Mouse (Mus musculus) T-helper 17 cell (primary cell): ENCODE measurements around the gene Enox2.
"Not testable (repeated sequence)": the region's sequence is repeated elsewhere in the genome, so short reads cannot be mapped to it uniquely, and the experiment has no call there.

Experiments used
- in situ Hi-C, 2 experiments: fragments of 300-600 bp; cut with MboI, MseI; formaldehyde crosslinking; loops; 1 replicate in 1 of 2; 2 replicates in 1 of 2; pipeline ENCODE4 v1.15.1; 2025; ENCODE audit warnings: high pct_unique_total_duplicates in 2 of 2

Enox2 gene

DNA sequence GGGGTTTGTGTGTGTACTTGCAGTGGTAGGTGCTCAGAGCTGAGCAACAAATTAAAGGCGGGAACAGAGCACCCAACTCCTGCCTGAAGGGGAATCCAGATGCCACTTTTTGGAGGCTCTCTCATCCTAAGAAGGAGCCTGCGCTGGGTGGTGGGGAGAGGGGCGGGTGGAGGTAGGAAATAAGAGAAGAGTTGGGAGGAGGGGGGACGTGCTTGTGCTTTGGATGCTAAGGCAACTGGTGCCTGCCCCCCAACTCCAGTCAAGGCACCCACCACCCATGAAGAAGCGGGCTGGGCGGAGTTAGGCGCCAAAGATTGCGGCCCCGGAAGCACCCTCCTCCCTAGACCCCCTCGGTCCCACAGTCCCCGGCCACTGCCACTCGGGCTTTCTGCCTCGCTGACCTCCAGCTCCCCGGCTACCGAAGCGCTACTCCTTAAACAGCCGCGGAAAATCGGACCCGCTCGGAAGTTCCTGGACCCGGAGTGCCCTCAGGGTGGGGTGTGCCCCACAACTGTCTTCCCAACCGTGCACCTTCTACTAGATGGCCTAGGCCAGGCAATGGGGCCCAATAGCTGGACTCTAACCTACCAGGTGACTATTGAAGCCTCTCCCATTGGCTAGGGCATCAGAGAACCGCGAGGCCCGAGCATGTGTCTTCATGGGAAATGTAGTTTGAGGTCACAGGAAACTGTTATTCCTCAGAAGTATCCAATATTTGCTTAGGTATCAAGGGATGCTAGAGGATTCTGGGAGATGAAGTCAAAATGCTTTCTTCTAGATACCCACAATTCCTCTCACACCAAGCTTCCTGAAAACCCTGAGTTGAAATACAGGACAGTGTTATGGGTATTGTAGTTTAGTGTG lies at the start of gene Enox2:
Enox2 (minus strand) TSS at position 560 of the 864 bp plus-strand sequence.
- in situ Hi-C loops: loop anchor here in 1 of 2 experiments (10.0 kb wide), 1 partner anchor 673 kb away; no protein-coding TSS in a partner anchor

DNA sequence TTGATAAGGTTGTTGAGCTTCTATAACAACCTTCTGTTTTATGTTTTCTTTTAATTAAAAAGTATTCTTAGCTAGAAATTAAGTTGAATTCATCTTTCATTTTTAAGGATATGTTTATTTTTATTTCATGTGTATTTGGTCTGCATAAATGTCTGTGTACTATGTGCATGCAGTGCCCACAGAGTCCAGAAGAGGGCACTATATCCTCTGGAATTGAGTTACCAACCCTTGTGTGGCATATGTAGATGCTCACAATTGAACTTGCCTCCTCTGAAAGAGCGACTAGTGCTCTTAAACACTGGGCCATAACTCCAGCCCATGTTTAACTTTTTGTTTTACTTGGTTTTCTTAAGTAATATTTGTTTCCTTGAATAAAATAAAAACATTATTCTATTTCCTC lies 21.4 kb upstream of the Enox2 start:
- in situ Hi-C loops: loop anchor here (10.0 to 25.0 kb wide), 3 partner anchors 405 to 622 kb away; partner anchors contain the start of gene Rbmx2 (in 2 of the 2)

DNA sequence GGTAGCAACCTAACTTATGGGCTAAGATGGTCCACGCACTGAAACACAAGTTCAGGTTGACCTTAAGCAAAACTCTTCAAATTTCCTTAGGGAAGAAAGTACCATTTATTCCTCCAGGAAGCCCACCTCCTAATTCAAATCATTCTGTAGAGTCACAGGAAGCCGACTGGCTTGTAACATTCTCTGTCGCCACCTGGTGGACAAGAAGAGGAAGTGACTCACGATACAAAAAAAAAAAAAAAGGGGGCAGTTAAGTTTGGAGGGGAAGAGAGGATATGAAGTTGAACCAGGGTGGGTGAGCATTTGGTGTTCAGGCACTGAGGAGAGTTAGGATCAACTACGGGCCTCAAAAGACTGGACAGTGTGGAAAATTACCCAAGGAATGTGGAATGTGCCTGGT lies 18.6 kb upstream of the Enox2 start:
- in situ Hi-C loops: loop anchor here (10.0 to 25.0 kb wide), 3 partner anchors 402 to 619 kb away; partner anchors contain the start of gene Rbmx2 (in 2 of the 2)

DNA sequence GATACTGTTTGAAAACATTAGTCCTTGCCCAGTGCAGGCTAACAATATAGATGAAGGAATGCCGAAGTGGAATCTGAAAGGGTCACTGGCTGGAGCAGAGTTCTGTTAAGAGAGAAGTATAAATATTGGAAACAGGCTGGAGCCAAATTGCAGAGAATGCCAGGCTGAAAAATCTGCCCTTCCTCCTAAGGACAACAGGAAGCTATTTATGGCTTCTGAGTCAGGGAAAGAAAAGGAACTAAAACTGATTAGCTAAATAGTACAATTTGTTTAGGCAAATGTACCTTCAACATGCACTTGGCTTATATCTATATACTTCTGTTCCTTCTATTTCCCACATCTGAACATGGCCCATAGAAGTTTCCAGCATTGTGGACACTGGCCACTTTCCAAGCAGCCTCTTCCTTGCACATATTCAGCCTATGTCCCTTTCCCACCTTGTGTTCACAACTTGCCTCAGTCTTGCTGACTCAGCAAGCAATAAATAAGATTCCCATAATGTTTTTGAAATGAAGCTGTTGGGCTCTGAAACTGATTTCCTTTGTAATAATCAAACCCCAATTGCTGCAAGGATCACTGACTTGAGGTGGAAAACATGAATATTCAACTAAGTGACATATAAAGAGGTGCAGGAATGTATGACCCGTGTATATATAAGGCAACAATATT lies 8.0 kb downstream of the Enox2 start:
- in situ Hi-C loops: loop anchor here in 1 of 2 experiments (10.0 kb wide), 1 partner anchor 665 kb away; no protein-coding TSS in a partner anchor

DNA sequence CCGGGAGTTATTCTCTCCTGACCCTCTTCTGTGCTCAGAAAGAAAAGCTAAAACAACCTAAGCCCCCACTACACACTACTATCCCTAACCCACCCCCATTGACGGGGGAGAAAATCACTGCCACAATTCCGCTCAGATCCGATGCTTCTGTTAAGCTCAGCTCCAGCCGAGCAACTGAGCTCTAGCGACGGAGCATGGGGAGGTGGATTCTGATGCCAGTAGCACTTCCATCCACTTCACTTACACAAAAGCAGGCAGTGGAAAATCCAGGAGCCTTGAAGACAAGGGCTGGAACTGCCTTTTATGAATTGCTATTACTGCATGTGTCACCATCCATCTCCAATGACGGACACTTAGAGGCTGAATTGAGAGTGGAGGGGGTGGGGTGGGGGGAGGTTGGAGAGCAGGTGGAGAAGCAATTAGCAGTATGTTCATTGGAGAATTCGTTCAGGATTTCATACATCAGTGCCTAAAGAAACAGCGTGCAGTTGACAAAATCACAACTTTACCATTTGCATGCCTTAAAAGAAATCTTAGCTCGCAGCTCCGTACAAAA lies 14.5 kb downstream of the Enox2 start:
- in situ Hi-C loops: no loop called here

DNA sequence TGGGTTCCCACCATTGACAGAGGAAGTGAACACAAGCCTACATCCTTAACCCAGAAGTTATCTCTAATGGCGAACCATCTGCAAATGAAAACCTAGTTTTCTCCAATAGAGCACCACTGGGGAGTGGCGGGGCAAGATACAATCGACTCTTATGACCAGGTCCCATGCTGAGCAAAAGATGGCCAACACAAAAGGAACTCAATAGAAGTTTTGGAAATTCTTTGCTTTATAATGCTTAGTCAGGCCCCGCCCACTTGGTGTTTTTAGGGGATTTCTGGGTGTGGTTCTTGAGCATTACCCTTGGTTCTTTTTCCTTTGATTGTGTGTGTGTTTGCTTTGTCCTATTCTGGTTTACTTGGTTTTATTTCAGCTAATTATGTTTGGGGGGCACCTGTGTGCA lies 37.2 kb downstream of the Enox2 start:
- in situ Hi-C loops: no loop called here

DNA sequence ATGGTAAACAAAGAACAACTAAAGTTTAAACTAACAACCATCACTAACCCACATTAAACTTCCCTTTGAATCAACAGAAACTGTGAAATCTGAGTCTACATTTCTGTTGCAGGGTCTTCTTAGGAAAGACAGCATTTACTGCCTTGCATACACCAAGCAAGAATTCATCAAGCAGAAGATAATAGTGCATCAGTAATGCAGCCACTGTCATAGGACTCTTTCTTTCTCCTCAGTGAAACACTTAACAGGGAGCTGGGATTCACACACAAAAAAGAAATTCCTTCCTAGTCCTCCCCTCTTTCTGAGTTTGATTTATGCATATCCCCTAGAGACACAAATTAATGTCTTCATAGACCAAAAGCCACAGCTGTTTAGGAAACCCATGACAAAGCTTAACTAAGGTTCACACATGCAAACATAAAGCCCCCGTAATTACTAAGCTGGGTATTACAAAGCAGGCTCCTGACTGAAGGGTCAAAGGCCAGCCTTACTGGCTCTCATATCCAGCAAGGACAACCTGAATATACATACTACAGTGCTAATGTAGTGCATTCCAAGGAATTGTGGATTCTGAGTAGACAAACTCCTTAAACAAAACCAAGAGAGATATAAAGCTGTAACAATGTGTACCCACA lies 62.1 kb downstream of the Enox2 start:
- in situ Hi-C loops: no loop called here

DNA sequence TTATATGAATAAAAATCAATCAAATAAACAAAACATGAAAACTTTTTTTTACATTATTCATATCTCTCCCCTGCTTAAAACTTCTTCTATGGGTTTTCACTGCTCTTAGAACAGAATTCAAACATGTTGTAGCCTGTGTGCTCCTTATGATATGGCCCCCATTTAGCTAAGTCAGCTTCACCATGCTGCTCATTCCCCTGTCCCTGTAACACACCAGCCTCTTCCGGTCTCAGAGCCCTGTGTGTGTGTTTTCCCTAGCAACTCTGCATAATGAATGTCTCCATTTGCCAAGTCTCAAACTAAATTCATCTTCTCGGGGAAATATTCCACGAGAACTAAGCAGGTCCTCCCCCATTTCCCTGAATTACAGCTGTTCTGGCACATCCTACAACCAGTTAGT lies 71.6 kb downstream of the Enox2 start:
- in situ Hi-C loops: no loop called here

DNA sequence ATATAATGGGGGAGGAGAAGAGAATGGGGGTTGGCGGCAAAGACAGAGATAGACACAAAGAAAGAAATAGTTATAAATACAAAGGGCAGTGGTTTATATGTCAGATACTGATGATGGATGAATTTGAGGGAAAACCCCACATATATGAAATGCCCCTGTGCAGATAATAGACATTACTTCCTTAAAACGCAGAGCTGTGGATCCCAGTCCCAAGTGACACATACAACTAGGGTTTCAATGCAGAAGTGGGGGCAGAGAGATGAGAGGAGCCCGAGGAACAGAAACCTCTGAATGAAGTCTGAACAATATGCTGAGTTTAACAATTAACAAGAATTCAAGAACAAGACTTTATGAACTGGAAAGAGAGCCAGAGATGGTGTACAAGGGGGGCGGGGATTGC lies 91.7 kb downstream of the Enox2 start:
- in situ Hi-C loops: no loop called here

DNA sequence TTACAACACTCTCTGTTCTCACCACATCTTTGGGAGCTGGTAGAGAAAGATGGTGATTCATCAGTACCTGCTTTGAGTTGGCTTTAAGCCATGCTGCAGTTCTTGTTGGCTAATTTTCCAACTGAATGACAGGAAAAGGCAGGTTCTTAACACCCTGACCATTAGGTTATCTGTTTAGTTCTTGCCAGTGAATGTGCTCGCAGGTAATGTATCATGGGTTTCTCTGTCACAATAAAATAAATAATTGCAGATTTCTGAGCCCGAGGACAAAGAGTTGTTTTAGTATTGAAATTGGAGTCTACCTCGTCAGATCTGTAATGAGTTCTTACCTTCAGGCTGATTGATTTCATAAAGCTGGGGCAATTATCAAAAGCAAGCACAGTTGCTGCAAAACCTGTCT lies 106.9 kb downstream of the Enox2 start:
- in situ Hi-C loops: no loop called here

DNA sequence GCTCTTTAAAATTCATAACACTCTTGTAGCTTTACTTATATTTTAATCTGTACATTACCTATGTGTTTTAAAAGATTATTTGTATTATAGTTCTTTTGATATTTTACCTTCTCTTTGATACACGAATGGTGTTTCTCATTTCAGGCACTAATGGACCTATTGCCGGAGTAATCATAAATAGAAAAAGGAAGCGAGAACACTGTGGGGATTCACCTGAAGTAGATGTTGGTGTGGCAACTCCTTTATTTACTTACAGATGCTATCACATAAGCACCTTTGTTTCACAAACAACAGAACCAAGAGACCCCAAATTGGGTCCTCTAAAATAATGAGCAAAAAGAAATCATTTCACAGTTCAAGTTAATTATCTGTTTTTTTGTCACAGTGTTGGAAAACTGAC lies 109.4 kb downstream of the Enox2 start:
- in situ Hi-C loops: no loop called here

DNA sequence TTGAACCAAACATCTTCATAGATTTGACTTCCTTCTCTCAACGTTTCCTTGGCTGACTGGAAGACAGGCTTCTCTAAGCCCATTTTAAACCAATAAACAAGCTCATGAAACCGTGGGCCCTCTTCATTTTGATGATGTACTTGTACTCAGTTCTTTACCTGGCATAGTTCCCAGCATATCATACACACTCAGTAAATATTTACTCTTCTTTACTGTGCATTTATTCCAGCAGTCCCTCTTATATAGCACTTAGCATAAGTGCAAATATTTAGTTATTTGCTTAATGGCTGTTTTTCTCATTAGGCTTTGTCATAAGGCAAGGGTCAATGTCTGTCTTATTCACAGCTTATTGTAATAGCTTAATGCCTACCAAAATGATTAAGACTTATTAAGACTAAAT lies 133.8 kb downstream of the Enox2 start:
- in situ Hi-C loops: no loop called here

DNA sequence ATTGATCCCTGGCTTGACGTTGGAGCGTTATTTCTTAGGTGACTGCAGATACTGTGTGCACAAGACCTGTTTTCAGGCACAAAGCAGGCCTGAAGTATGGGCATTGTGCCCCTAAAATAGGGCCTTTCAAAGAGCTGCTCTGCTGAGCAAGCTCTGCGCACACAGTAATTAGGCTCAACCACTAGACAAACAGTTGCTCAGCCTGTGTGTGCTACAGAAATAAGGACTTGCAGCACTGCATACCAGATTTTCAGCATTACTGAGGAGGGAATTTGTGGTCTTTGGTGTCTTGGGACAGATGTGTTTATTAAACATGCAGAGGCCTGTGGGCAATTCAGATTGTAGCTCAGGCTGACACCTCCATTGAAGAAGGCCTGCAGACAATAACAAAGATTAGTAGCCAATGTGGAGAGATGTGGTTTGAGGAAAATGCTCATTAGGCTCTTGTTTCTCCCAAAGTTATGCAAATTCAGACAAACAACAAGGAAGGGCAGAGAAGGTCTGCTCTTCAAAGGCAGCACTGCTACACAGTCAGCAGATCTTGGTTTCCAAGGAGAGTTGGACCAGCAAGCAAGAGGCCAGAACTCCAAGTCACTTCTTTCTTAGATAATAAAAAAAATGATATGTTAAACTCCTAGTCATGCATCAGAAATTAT lies 163.2 kb downstream of the Enox2 start:
- in situ Hi-C loops: no loop called here

DNA sequence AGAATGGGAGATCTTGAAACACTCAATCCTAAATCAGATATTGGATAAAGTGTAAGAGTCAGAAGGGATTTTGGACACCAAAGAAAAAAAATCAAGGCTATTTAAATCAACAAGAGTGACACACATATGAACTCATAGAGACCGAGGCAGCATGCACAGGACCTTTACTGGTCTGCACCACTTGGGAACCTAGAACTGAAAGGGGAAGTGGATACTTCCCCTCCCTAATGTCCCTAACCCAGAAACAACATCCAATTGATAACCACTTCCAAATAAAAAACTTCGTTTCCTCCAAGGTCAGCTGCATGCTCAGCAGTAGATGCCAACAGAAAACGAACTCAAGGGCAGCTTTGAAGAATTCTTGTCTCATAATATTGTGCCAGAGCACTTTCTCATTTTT lies 171.6 kb downstream of the Enox2 start:
- in situ Hi-C loops: no loop called here

DNA sequence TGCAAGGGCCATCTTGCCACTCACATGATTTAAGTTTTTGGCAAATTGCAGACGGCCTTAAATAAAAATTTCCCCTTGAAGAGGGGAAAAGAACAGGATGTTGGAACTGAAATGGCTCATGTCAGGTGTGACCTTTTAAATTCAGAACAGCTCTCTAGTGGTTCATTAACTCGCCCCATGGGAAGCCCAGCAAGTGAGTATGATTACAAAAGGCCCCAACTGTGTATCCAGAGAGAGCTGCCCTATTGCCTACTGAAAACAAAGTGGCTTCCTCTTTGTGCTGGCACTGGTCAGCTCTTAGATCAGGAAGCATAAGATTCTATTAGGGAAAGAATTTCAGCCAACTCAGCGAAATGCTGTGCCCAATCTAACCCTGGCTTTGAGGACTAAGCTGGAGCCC lies 175.6 kb downstream of the Enox2 start:
- in situ Hi-C loops: no loop called here

DNA sequence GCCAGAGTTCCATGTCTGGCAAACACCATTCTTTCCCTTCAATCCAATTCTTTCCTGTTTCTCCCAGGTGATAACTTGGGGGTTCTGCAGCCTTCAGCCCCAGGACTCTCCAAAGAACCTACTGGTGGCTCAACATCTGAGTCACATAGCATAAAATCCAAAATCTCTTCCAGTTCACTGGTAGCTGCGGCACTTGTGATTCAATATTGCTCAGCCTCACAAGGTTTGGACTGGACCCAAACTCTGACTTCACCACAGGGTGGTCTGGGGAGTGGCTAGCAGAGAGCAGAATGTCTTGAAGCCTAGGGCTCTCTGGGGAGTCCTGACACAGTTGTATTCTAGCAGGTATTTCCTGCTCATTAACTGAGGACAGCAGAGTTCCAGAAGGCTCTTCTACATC lies 187.5 kb downstream of the Enox2 start:
- in situ Hi-C loops: not testable (repeated sequence)

DNA sequence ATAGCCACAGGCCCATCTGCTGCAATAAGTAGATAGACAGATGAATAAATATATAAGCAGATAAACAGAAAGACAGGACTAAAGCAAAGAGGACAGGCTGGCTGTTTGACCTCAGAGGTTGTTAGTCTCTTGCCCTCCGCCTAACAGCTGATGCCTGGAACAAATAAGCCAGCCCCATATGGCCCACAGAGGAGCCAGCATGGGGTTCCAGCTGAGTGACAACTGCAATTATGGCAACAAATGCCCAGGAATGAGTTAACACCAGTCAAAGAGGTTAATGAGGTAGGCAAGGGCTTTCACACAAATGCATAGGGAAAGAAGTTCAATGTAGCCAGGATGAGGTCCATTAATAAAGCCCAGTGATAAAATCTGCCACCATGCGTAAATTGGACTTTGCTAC lies 191.8 kb downstream of the Enox2 start:
- in situ Hi-C loops: no loop called here

DNA sequence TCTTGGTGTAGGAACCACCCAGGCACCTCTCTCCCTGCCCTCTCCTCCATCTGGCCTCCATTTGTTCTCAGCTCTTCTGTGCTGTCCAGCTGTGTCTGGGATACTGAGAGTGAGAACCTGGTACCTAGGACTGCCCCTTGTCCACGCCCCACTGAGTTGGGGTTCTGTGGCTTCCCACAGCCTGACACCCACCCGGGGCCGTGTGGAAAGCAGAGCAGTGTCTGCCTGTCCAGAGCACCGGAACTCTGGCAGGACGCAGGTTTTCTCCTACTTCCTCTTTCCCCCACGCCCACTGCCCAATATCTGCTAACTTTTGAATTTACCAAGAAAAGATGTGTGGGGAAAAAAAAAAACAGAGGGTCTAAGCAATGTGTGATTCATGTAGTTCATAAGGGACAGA lies 213.0 kb downstream of the Enox2 start:
- in situ Hi-C loops: no loop called here

DNA sequence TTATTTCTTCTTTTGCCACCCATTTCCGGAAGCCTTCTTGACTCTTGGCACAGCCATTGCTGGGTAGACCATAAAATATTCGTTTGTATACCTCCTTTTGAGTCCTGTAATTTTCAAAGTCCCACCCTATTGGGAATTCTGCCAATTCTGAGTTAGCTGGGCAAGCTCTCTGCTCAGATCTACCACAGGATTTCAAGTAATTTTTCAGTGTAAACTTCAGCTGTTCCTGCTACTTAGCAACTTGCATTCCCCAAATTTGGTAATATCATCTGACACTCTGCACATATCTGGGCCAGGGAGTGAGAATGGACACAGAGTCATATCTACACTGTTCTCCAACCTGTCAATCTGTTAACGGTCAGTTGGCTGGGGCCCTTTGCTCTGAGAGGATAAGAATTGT lies 214.5 kb downstream of the Enox2 start:
- in situ Hi-C loops: no loop called here

DNA sequence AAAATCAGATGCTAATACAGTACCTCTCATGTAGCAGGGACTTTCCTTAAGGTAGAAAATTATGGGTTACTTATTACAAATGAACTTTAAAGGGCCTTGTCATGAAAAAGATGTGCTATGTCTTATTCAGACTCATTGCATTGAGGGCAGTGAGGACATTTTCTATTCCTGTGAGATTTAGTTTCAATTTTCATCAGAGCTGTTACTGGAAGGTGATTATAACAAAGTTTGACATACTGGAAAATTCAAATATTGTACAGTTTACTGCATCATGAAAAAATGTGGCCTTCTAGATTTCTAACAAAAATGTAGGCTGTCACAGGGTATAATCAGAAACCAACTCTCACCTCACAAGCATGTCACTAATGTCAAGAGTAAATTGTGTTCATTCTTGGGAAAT lies 242.9 kb downstream of the Enox2 start:
- in situ Hi-C loops: no loop called here

DNA sequence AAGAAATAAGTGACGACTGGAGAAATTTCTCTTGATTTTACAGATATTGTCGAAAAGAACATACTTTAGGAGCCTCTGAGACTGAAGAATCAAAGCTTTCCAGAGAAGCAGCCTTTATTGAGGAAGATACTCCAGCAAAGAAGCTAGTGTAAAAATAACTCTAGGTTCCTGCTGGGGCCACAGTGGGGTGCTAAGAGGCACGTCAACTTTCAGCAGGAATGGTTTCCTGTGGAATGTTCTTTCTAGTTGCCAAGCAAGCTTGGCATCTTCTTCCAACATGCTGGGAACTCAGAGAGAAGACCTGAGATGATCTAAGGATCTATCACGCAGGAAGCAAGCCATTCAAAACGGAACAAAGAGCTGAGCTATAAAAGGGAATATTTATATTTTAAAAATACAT lies 278.3 kb downstream of the Enox2 start:
- in situ Hi-C loops: no loop called here
